Mouse (Mus musculus): ENCODE measurements around the gene Il5ra. TPM values are rescaled to one million over a fixed set of nuclear protein-coding genes. Genes with fewer than 3 reads are reported as not detected.
A peak's percentile ranks its signal among the peaks of the same experiment; 100 is the strongest.

Il5ra gene
- not detected in 2 replicates for polyA plus RNA-seq (2014; fragmentation: Nextera tagmentation; extraction: Ambion mirVana)

DNA sequence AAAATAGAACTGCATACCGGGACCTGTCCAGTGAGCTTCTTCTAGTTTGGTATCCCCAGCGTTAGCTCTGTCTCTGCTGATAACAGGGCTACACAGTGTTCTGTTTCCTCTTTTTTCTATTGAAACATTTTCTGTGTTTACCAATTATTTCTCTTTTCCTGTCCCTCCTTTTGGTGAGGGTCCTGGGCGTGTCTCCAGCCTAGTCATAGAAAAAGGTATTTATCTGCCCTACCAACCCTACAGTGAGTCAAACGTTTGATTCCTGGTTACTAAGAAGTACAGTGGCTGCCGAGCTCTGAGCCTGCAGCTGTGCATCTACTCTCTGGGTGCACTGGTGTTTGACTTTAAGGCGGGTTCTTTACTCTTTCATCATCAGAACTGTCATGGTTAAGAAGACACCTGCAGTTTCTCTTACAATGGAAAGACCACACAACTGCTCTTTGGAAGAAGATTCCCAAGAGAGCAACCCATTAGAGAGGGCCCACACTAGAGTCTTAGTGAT, at the start of gene Il5ra:
Gene Il5ra, minus strand, starts transcription at position 151 of the 502 bp plus-strand sequence.
- H3K4me1 ChIP-seq (ENCODE audit: control insufficient read depth, insufficient read depth, low read length) = no peaks in the 10 kb centered on the region
- no peak within 1 kb of the TSS for H3K9ac ChIP-seq (replicated peaks; ENCODE audit: low read depth, low read length)
- no peaks in the 10 kb centered on the region for H3K27me3 ChIP-seq (ENCODE audit: control insufficient read depth, insufficient read depth, low read length)
- no peak within 1 kb of the TSS for H3K4me2 ChIP-seq (replicated peaks; ENCODE audit: low read depth, low read length)
- H3K36me3 ChIP-seq (ENCODE audit: control insufficient read depth, insufficient read depth, low read length) = no peaks in the 10 kb centered on the region
- ATAC-seq (ENCODE audit: insufficient number of reproducible peaks, insufficient read depth, low FRiP score, low read depth) = no peak
- no peak within 1 kb of the TSS for H3K27ac ChIP-seq (ENCODE audit: low read length)
- no peaks in the 10 kb centered on the region for H3K9me3 ChIP-seq (ENCODE audit: control insufficient read depth, low read depth, low read length)
- 54% methylated on average over 6 of the region's 6 CpGs for WGBS
- H3K4me3 ChIP-seq (ENCODE audit: low read depth, low read length) = no peak within 1 kb of the TSS

DNA sequence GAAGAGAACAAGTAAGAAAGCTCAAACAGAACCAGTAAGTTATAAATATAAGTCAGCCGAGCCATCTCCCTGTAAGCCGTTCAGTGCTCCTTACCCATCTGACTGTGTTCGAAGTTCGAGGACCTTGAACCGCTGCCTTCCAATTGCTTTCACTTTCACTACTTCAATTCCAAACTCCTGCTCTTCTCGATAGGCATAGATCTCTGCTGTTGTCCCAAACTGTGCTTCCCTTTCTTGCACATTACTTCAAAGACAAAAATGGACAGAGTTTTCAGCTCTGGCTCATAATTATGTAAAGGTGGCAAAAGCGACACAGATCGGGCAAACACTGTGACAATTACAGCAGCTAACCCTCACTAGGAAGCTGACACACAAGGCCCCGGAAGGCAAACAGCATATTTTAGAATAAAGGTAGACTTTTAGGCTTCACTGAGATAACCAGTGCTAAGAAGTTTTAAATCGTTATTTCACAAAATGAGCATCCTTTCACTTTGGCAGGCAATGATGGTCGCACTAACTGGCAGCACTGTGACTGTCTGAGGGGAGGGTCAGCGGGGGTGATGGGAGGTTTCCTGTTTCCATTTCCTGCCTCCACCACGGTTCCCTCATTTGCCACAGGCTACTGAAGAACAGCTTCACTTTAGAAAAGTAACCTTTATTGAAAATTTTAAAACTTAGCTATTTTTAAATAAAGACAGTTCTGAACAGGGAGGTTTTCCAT, 45.4 kb upstream of the Il5ra start:
- Histone ChIP-seq H3K4me3 (ENCODE audit: low read depth, low read length) (no peak overlapping the region), H3K27me3 (ENCODE audit: control insufficient read depth, insufficient read depth, low read length) (no peaks in the 10 kb centered on the region), H3K9ac (replicated peaks; ENCODE audit: low read depth, low read length) (no peak overlapping the region), H3K4me1 (ENCODE audit: control insufficient read depth, insufficient read depth, low read length) (peaks cover 5% of the 10 kb centered on the region; the same call in 1 of the 2 replicates), H3K9me3 (ENCODE audit: control insufficient read depth, low read depth, low read length) (no peaks in the 10 kb centered on the region), H3K4me2 (replicated peaks; ENCODE audit: low read depth, low read length) (no peak overlapping the region), H3K27ac (ENCODE audit: low read length) (no peak overlapping the region), H3K36me3 (ENCODE audit: control insufficient read depth, insufficient read depth, low read length) (peaks cover 21% of the 10 kb centered on the region)
- ATAC-seq (ENCODE audit: insufficient number of reproducible peaks, insufficient read depth, low FRiP score, low read depth) = no peak
- 90% methylated on average over 13 of the region's 13 CpGs for WGBS

GRCm38 (mm10) chr6:106793621-106794020, 44.8 kb upstream of the Il5ra start:
- Histone ChIP-seq H3K27me3 (ENCODE audit: control insufficient read depth, insufficient read depth, low read length) (no peaks in the 10 kb centered on the region), H3K9me3 (ENCODE audit: control insufficient read depth, low read depth, low read length) (no peaks in the 10 kb centered on the region), H3K4me1 (ENCODE audit: control insufficient read depth, insufficient read depth, low read length) (no peaks in the 10 kb centered on the region), H3K4me2 (replicated peaks; ENCODE audit: low read depth, low read length) (no peak overlapping the region), H3K27ac (ENCODE audit: low read length) (no peak overlapping the region), H3K9ac (replicated peaks; ENCODE audit: low read depth, low read length) (no peak overlapping the region), H3K4me3 (ENCODE audit: low read depth, low read length) (no peak overlapping the region), H3K36me3 (ENCODE audit: control insufficient read depth, insufficient read depth, low read length) (peaks cover 21% of the 10 kb centered on the region)
- 97% methylated on average over 10 of the region's 10 CpGs for WGBS
- no peak for ATAC-seq (ENCODE audit: insufficient number of reproducible peaks, insufficient read depth, low FRiP score, low read depth)

GRCm38 (mm10) chr6:106793088-106793487, 44.3 kb upstream of the Il5ra start:
- no peak for ATAC-seq (ENCODE audit: insufficient number of reproducible peaks, insufficient read depth, low FRiP score, low read depth)
- Histone ChIP-seq H3K4me1 (ENCODE audit: control insufficient read depth, insufficient read depth, low read length) (no peaks in the 10 kb centered on the region), H3K9ac (replicated peaks; ENCODE audit: low read depth, low read length) (no peak overlapping the region), H3K9me3 (ENCODE audit: control insufficient read depth, low read depth, low read length) (no peaks in the 10 kb centered on the region), H3K4me3 (ENCODE audit: low read depth, low read length) (no peak overlapping the region), H3K36me3 (ENCODE audit: control insufficient read depth, insufficient read depth, low read length) (peaks cover 21% of the 10 kb centered on the region), H3K4me2 (replicated peaks; ENCODE audit: low read depth, low read length) (no peak overlapping the region), H3K27me3 (ENCODE audit: control insufficient read depth, insufficient read depth, low read length) (no peaks in the 10 kb centered on the region), H3K27ac (ENCODE audit: low read length) (no peak overlapping the region)
- WGBS = 96% methylated on average over 7 of the region's 7 CpGs

- peaks cover 21% of the 10 kb centered on the region for H3K36me3 ChIP-seq (ENCODE audit: control insufficient read depth, insufficient read depth, low read length)
- H3K9ac ChIP-seq (replicated peaks; ENCODE audit: low read depth, low read length) = no peak overlapping the region
- no peaks in the 10 kb centered on the region for H3K9me3 ChIP-seq (ENCODE audit: control insufficient read depth, low read depth, low read length)
- H3K27me3 ChIP-seq (ENCODE audit: control insufficient read depth, insufficient read depth, low read length) = no peaks in the 10 kb centered on the region
- no peak overlapping the region for H3K27ac ChIP-seq (ENCODE audit: low read length)
- no peak for ATAC-seq (ENCODE audit: insufficient number of reproducible peaks, insufficient read depth, low FRiP score, low read depth)
- no peak overlapping the region for H3K4me3 ChIP-seq (ENCODE audit: low read depth, low read length)
- no peak overlapping the region for H3K4me2 ChIP-seq (replicated peaks; ENCODE audit: low read depth, low read length)
- 94% methylated on average over 5 of the region's 5 CpGs for WGBS
- H3K4me1 ChIP-seq (ENCODE audit: control insufficient read depth, insufficient read depth, low read length) = no peaks in the 10 kb centered on the region
Observed at GRCm38 (mm10) chr6:106792486-106792885, 43.6 kb upstream of the Il5ra start.

- H3K27me3 ChIP-seq (ENCODE audit: control insufficient read depth, insufficient read depth, low read length) = no peaks in the 10 kb centered on the region
- no peaks in the 10 kb centered on the region for H3K4me1 ChIP-seq (ENCODE audit: control insufficient read depth, insufficient read depth, low read length)
- H3K4me2 ChIP-seq (replicated peaks; ENCODE audit: low read depth, low read length) = no peak overlapping the region
- no peaks in the 10 kb centered on the region for H3K9me3 ChIP-seq (ENCODE audit: control insufficient read depth, low read depth, low read length)
- no peak overlapping the region for H3K27ac ChIP-seq (ENCODE audit: low read length)
- 87% methylated on average over 8 of the region's 8 CpGs for WGBS
- peaks cover 21% of the 10 kb centered on the region for H3K36me3 ChIP-seq (ENCODE audit: control insufficient read depth, insufficient read depth, low read length)
- H3K4me3 ChIP-seq (ENCODE audit: low read depth, low read length) = no peak overlapping the region
- no peak overlapping the region for H3K9ac ChIP-seq (replicated peaks; ENCODE audit: low read depth, low read length)
- no peak for ATAC-seq (ENCODE audit: insufficient number of reproducible peaks, insufficient read depth, low FRiP score, low read depth)
Observed at GRCm38 (mm10) chr6:106791429-106791828, 42.6 kb upstream of the Il5ra start.

- 86% methylated on average over 3 of the region's 3 CpGs for WGBS
Observed at GRCm38 (mm10) chr6:106787138-106787537, 38.3 kb upstream of the Il5ra start.

DNA sequence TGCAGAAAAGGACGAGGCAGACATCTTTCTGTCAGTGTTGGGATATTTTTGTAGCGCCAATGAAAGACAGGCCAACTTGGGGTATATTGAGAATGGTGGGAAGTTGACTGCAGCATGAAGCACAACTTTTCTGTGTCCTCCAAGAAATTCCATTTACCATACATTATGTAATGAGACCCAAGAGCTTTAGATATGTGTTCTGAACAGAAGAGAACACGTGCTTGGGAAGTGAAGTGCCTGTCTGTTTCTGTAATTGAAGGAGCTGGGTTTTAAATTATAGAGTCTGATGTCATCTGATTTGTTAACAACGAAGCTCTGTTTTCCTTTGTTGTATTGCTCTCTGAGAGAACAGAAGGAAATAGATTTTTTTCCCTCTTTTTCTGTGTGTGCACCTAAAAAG, 21.2 kb upstream of the Il5ra start:
- peak overlapping the region; percentile 82 for H3K4me3 ChIP-seq (ENCODE audit: low read depth, low read length)
- 52% methylated on average over 4 of the region's 4 CpGs for WGBS
- H3K4me1 ChIP-seq (ENCODE audit: control insufficient read depth, insufficient read depth, low read length) = 0 out of 2 replicates have a peak, but pooled peaks cover 5% of the 10 kb centered on the region
- H3K36me3 ChIP-seq (ENCODE audit: control insufficient read depth, insufficient read depth, low read length) = peaks cover 18% of the 10 kb centered on the region
- no peak for ATAC-seq (ENCODE audit: insufficient number of reproducible peaks, insufficient read depth, low FRiP score, low read depth)
- H3K9ac ChIP-seq (replicated peaks; ENCODE audit: low read depth, low read length) = no peak overlapping the region
- no peak overlapping the region for H3K27ac ChIP-seq (ENCODE audit: low read length)
- H3K9me3 ChIP-seq (ENCODE audit: control insufficient read depth, low read depth, low read length) = no peaks in the 10 kb centered on the region
- no peaks in the 10 kb centered on the region for H3K27me3 ChIP-seq (ENCODE audit: control insufficient read depth, insufficient read depth, low read length)
- H3K4me2 ChIP-seq (replicated peaks; ENCODE audit: low read depth, low read length) = peak overlapping the region; percentile 80

More at GRCm38 (mm10) chr6:106787138-106787537, 38.3 kb upstream of the Il5ra start:
- no peaks in the 10 kb centered on the region for H3K27me3 ChIP-seq (ENCODE audit: control insufficient read depth, insufficient read depth, low read length)
- no peaks in the 10 kb centered on the region for H3K9me3 ChIP-seq (ENCODE audit: control insufficient read depth, low read depth, low read length)
- H3K4me1 ChIP-seq (ENCODE audit: control insufficient read depth, insufficient read depth, low read length) = no peaks in the 10 kb centered on the region
- no peak overlapping the region for H3K27ac ChIP-seq (ENCODE audit: low read length)
- H3K4me2 ChIP-seq (replicated peaks; ENCODE audit: low read depth, low read length) = no peak overlapping the region
- H3K4me3 ChIP-seq (ENCODE audit: low read depth, low read length) = no peak overlapping the region
- H3K36me3 ChIP-seq (ENCODE audit: control insufficient read depth, insufficient read depth, low read length) = peaks cover 17% of the 10 kb centered on the region; the same call in 1 of the 2 replicates
- no peak overlapping the region for H3K9ac ChIP-seq (replicated peaks; ENCODE audit: low read depth, low read length)
- no peak for ATAC-seq (ENCODE audit: insufficient number of reproducible peaks, insufficient read depth, low FRiP score, low read depth)
